Mouse (Mus musculus): ENCODE data around the gene Adamts17. TPM values are rescaled to one million over a fixed set of nuclear protein-coding genes. Genes with fewer than 3 reads are reported as not detected.
A peak's percentile ranks its signal among the peaks of the same experiment; 100 is the strongest.

Adamts17 gene
- polyA plus RNA-seq, 1 experiment, result 6.8 TPM

- H3K4me3 ChIP-seq (ENCODE audit: control insufficient read depth, low read depth, low read length), result no peak overlapping the region
- TF ChIP-seq CTCF (IDR thresholded peaks at IDR 0.05; ENCODE audit: control insufficient read depth, insufficient read depth, insufficient replicate concordance, low read depth, low read length) (no peak), POLR2A (IDR thresholded peaks at IDR 0.05; ENCODE audit: control insufficient read depth, low read depth, low read length) (no peak)
- H3K4me1 ChIP-seq (ENCODE audit: control insufficient read depth, insufficient read depth, low read length), result no peaks in the 10 kb centered on the region
- H3K36me3 ChIP-seq (ENCODE audit: control insufficient read depth, insufficient read depth, low read length), result no peaks in the 10 kb centered on the region
- no peak overlapping the region for H3K27ac ChIP-seq (ENCODE audit: control insufficient read depth, insufficient read depth, low read depth, low read length)
- H3K27me3 ChIP-seq (ENCODE audit: control insufficient read depth, insufficient read depth, low read length), result no peaks in the 10 kb centered on the region
These were observed 200.3 kb downstream of the Adamts17 start for GRCm38 (mm10) chr7:67039861-67040260.

- no peak overlapping the region for H3K4me3 ChIP-seq (ENCODE audit: control insufficient read depth, low read depth, low read length)
- H3K36me3 ChIP-seq (ENCODE audit: control insufficient read depth, insufficient read depth, low read length), result no peaks in the 10 kb centered on the region
- TF ChIP-seq POLR2A (IDR thresholded peaks at IDR 0.05; ENCODE audit: control insufficient read depth, low read depth, low read length) (no peak), CTCF (IDR thresholded peaks at IDR 0.05; ENCODE audit: control insufficient read depth, insufficient read depth, insufficient replicate concordance, low read depth, low read length) (no peak)
- no peak overlapping the region for H3K27ac ChIP-seq (ENCODE audit: control insufficient read depth, insufficient read depth, low read depth, low read length)
- no peaks in the 10 kb centered on the region for H3K27me3 ChIP-seq (ENCODE audit: control insufficient read depth, insufficient read depth, low read length)
- no peaks in the 10 kb centered on the region for H3K4me1 ChIP-seq (ENCODE audit: control insufficient read depth, insufficient read depth, low read length)
These were observed 202.2 kb downstream of the Adamts17 start for GRCm38 (mm10) chr7:67041685-67042084.

DNA sequence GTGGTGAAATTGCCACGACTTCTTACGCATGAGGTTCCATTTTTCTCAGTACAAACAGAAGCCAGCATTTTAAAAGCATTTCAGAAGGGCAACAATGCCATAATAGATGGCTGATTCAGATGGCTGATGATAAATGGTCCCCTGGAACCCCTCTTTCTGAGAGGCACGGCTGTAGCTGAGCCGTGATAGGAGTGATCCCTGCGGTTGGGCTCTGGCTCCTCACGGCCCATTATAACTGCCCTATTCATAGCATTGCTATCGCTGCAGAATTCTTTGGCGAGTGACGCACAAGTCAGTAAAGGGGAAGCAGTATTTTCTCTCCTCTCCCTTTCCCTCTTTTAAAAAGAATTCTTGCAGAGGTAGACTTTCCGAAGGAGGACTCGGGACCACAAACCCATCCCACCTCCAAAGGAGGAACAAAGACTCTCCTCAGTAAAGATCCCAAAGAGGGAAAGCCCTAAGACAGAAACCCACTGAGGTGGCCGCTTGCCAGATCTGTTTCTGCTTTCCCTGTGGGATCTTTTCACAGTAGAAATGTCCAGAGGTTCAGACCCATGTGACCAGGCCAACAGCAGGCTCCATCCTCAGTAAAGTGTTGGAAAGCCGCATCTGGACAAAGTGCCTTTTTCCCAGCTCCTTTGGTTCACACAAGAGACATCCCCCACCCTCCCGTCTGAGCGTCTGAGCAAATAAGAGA lies 204.7 kb downstream of the Adamts17 start:
- H3K4me3 ChIP-seq (ENCODE audit: control insufficient read depth, low read depth, low read length), result peak overlapping the region; percentile 27
- H3K27ac ChIP-seq (ENCODE audit: control insufficient read depth, insufficient read depth, low read depth, low read length), result no peak overlapping the region
- TF ChIP-seq CTCF (IDR thresholded peaks at IDR 0.05; ENCODE audit: control insufficient read depth, insufficient read depth, insufficient replicate concordance, low read depth, low read length), result no peak
- TF ChIP-seq POLR2A (IDR thresholded peaks at IDR 0.05; ENCODE audit: control insufficient read depth, low read depth, low read length), result no peak
- H3K36me3 ChIP-seq (ENCODE audit: control insufficient read depth, insufficient read depth, low read length), result no peaks in the 10 kb centered on the region
- H3K27me3 ChIP-seq (ENCODE audit: control insufficient read depth, insufficient read depth, low read length), result no peaks in the 10 kb centered on the region
- no peaks in the 10 kb centered on the region for H3K4me1 ChIP-seq (ENCODE audit: control insufficient read depth, insufficient read depth, low read length)

GRCm38 (mm10) chr7:67045202-67045601 lies 205.7 kb downstream of the Adamts17 start:
- TF ChIP-seq CTCF (IDR thresholded peaks at IDR 0.05; ENCODE audit: control insufficient read depth, insufficient read depth, insufficient replicate concordance, low read depth, low read length) (no peak), POLR2A (IDR thresholded peaks at IDR 0.05; ENCODE audit: control insufficient read depth, low read depth, low read length) (no peak)
- Histone ChIP-seq H3K36me3 (ENCODE audit: control insufficient read depth, insufficient read depth, low read length) (no peaks in the 10 kb centered on the region), H3K4me3 (ENCODE audit: control insufficient read depth, low read depth, low read length) (no peak overlapping the region), H3K27ac (ENCODE audit: control insufficient read depth, insufficient read depth, low read depth, low read length) (no peak overlapping the region), H3K4me1 (ENCODE audit: control insufficient read depth, insufficient read depth, low read length) (no peaks in the 10 kb centered on the region), H3K27me3 (ENCODE audit: control insufficient read depth, insufficient read depth, low read length) (no peaks in the 10 kb centered on the region)

DNA sequence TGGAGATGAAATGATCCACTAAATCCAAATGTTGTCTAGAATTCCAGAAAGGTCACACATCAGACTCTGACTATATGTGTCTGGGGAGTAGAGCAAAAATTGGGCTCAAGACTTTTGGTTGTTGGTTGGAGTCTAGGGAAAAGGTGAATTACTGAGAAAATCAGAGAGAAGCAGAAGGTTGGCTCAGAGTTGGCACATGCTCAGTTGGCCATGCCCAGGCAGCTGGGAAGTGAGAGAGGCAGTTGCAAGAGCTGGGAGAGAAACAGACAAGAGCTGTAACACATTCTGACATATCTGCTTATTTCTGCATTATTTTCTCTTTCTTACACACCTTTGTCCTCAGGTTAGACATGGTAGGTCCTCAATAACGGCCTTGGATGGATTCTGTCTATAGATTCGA lies 209.7 kb downstream of the Adamts17 start:
- TF ChIP-seq CTCF (IDR thresholded peaks at IDR 0.05; ENCODE audit: control insufficient read depth, insufficient read depth, insufficient replicate concordance, low read depth, low read length), result no peak
- no peak for TF ChIP-seq POLR2A (IDR thresholded peaks at IDR 0.05; ENCODE audit: control insufficient read depth, low read depth, low read length)
- Histone ChIP-seq H3K4me1 (ENCODE audit: control insufficient read depth, insufficient read depth, low read length) (no peaks in the 10 kb centered on the region), H3K4me3 (ENCODE audit: control insufficient read depth, low read depth, low read length) (no peak overlapping the region), H3K27me3 (ENCODE audit: control insufficient read depth, insufficient read depth, low read length) (no peaks in the 10 kb centered on the region), H3K27ac (ENCODE audit: control insufficient read depth, insufficient read depth, low read depth, low read length) (no peak overlapping the region), H3K36me3 (ENCODE audit: control insufficient read depth, insufficient read depth, low read length) (no peaks in the 10 kb centered on the region)

DNA sequence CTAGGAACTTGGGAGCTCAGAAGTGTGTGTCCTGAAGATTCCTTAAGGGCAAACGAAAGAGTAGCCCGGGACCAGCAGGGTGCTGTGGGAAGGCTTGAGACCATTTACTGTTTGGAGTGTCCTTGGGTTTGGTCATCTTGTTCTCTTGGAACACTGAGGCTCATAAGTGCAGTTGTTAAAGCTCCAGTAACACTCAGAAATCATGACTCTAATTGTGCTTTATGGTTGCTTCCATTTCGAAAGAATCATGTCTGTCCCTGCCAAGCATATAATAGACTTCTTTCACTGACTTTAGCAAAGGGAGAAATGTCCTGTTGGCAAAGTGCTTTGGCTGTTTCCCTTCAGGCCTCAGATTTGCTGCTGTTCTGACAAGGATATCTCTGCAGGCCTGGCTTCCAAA lies 210.9 kb downstream of the Adamts17 start:
- no peak for TF ChIP-seq CTCF (IDR thresholded peaks at IDR 0.05; ENCODE audit: control insufficient read depth, insufficient read depth, insufficient replicate concordance, low read depth, low read length)
- TF ChIP-seq POLR2A (IDR thresholded peaks at IDR 0.05; ENCODE audit: control insufficient read depth, low read depth, low read length), result no peak
- Histone ChIP-seq H3K27ac (ENCODE audit: control insufficient read depth, insufficient read depth, low read depth, low read length) (no peak overlapping the region), H3K4me1 (ENCODE audit: control insufficient read depth, insufficient read depth, low read length) (no peaks in the 10 kb centered on the region), H3K36me3 (ENCODE audit: control insufficient read depth, insufficient read depth, low read length) (no peaks in the 10 kb centered on the region), H3K27me3 (ENCODE audit: control insufficient read depth, insufficient read depth, low read length) (no peaks in the 10 kb centered on the region), H3K4me3 (ENCODE audit: control insufficient read depth, low read depth, low read length) (no peak overlapping the region)

DNA sequence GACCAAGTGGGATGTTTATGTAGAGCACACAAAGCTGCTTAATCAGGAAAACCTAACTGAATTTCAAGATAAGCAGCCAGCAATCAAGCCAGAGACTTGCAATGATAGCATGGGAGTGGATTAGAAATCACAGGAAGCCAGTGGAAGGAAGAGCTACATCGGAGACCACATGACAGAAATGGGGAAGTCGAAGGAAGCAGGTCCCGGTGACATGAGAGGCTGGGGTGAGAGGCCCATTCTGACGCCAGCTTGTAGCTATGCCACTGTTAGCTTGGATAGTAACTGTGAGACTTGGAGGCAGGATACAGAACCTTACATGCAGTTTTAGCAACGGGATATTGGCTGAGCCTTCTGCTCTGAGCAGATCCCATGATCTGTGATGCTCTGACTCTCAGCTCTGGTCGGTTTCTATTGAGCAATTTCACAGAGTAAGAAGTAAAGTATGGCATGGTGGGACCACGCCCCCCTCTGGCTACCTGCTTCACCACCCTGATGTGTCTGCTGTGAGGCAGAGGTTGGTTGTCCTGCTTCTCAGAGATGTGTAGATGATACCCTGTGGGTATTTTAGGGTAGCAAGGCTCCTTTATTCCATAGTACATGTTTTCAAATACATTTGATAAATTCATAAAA lies 211.7 kb downstream of the Adamts17 start:
- no peaks in the 10 kb centered on the region for H3K36me3 ChIP-seq (ENCODE audit: control insufficient read depth, insufficient read depth, low read length)

More for the DNA sequence above, 211.7 kb downstream of the Adamts17 start:
- H3K27ac ChIP-seq (ENCODE audit: control insufficient read depth, insufficient read depth, low read depth, low read length), result no peak overlapping the region
- H3K4me1 ChIP-seq (ENCODE audit: control insufficient read depth, insufficient read depth, low read length), result no peaks in the 10 kb centered on the region
- TF ChIP-seq CTCF (IDR thresholded peaks at IDR 0.05; ENCODE audit: control insufficient read depth, insufficient read depth, insufficient replicate concordance, low read depth, low read length) (no peak), POLR2A (IDR thresholded peaks at IDR 0.05; ENCODE audit: control insufficient read depth, low read depth, low read length) (no peak)
- no peaks in the 10 kb centered on the region for H3K27me3 ChIP-seq (ENCODE audit: control insufficient read depth, insufficient read depth, low read length)
- no peak overlapping the region for H3K4me3 ChIP-seq (ENCODE audit: control insufficient read depth, low read depth, low read length)
